Mouse (Mus musculus) embryonic facial prominence, embryonic 15.5 days (tissue): ENCODE measurements around the gene Mecom. TPM values are rescaled to one million over a fixed set of nuclear protein-coding genes. Genes with fewer than 3 reads are reported as not detected.

Experiments
- ATAC-seq: fragments of 200-750 bp; cut with Nextera tagmentation; 2 replicates; pipeline ENCODE4 v1.8.0; 2017; ENCODE audit warnings: low read depth, moderate TSS enrichment; ENCODE audit not compliant: insufficient number of reproducible peaks, low FRiP score, low TSS enrichment
- H3K27ac ChIP-seq: fragments of 300-500 bp; sonication (generic); replicated peaks from 2 replicates; pipeline ENCODE4 v1.5.1; 2015; ENCODE audit warnings: mild to moderate bottlenecking, inconsistent platforms
- H3K27me3 ChIP-seq: fragments of 300-500 bp; sonication (generic); 2 replicates; pipeline ENCODE4 v1.6.1; 2015; ENCODE audit warnings: inconsistent platforms
- H3K36me3 ChIP-seq: fragments of 300-500 bp; sonication (generic); 2 replicates; pipeline ENCODE4 v1.6.1; 2015; ENCODE audit warnings: mild to moderate bottlenecking, inconsistent platforms
- H3K4me1 ChIP-seq: fragments of 300-500 bp; sonication (generic); 2 replicates; pipeline ENCODE4 v1.6.1; 2015; ENCODE audit warnings: inconsistent platforms
- H3K4me2 ChIP-seq: fragments of 300-500 bp; sonication (generic); replicated peaks from 2 replicates; pipeline ENCODE4 v1.6.1; 2015; ENCODE audit warnings: mild to moderate bottlenecking, inconsistent platforms
- H3K4me3 ChIP-seq: fragments of 300-500 bp; sonication (generic); replicated peaks from 2 replicates; pipeline ENCODE4 v1.5.1; 2015; ENCODE audit warnings: mild to moderate bottlenecking, inconsistent platforms
- H3K9ac ChIP-seq: fragments of 300-500 bp; sonication (generic); 2 replicates; pipeline ENCODE4 v1.6.1; 2015; ENCODE audit warnings: inconsistent platforms
- H3K9me3 ChIP-seq: fragments of 300-500 bp; sonication (generic); replicated peaks from 2 replicates; pipeline ENCODE4 v1.6.1; 2016; ENCODE audit warnings: inconsistent platforms
- WGBS: fragments of 180-500 bp; shearing (Covaris S2); methylation state at CpG from one replicate; pipeline ENCODE4 v1.1.7; 2015; 5-methylcytosine and 5-hydroxymethylcytosine counted together
- polyA plus RNA-seq: library from polyadenylated mRNA; unstranded; fragments of >200 nt; fragmentation: Nextera tagmentation; extraction: Ambion mirVana; gene quantifications from 2 replicates; pipeline ENCODE4 v1.2.1, GENCODE M21; 2015

Gene Mecom
- polyA plus RNA-seq, 1 experiment from 2014 or later = 8.8 TPM

DNA sequence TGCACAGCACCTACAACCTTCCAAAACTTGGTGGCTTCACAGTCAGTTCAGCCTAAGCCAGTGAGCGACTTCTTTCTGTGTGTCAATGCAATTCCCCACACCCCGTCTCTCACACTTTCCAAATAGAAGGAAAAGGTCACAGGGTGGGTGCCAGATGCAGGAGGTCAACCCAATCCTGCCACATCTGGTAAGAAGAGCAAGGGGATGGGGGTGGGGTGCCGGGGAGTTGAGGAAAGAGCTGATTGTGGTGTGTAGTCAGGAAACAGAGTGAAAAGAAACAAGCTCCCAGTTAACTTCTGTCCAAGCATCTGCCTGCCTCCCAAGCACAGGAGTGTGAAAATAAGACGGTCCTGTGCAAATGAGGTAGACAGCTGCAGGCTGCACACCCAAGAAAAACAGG is 408.1 kb downstream of the Mecom start:
- H3K36me3 ChIP-seq = no peaks in the 10 kb centered on the region
- no peak for ATAC-seq
- no peaks in the 10 kb centered on the region for H3K9me3 ChIP-seq
- H3K4me2 ChIP-seq = no peak overlapping the region
- 0 out of 2 replicates have a peak, but pooled peaks cover 5% of the 10 kb centered on the region for H3K4me1 ChIP-seq
- no peak overlapping the region for H3K4me3 ChIP-seq
- 55% methylated on average over 4 of the region's 4 CpGs for WGBS
- H3K27me3 ChIP-seq = no peaks in the 10 kb centered on the region
- H3K27ac ChIP-seq = no peak overlapping the region
- no peak overlapping the region for H3K9ac ChIP-seq

DNA sequence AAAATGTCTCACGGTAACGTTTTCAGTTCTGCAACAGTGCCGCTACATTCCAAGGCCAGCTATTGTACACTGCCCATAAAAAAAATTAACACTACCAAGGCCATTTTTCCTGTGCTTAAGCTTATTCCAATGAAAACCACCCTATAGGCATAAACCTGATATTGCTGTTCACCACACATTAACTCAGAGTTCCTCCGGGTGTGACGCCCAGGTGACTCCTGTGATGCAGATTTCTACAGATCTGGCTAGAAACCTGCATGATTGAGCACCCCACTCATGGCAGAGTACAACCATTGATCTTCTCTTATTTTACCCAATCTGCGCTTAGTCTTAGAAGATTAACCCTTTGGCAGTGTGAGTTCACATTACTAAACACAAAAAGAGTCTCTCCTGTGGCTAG is 409.2 kb downstream of the Mecom start:
- Histone ChIP-seq H3K27ac (no peak overlapping the region), H3K4me3 (no peak overlapping the region), H3K36me3 (no peaks in the 10 kb centered on the region), H3K9me3 (no peaks in the 10 kb centered on the region), H3K9ac (no peak overlapping the region), H3K4me2 (no peak overlapping the region), H3K4me1 (no peaks in the 10 kb centered on the region), H3K27me3 (no peaks in the 10 kb centered on the region)
- no peak for ATAC-seq
- 82% methylated on average over 6 of the region's 6 CpGs for WGBS

DNA sequence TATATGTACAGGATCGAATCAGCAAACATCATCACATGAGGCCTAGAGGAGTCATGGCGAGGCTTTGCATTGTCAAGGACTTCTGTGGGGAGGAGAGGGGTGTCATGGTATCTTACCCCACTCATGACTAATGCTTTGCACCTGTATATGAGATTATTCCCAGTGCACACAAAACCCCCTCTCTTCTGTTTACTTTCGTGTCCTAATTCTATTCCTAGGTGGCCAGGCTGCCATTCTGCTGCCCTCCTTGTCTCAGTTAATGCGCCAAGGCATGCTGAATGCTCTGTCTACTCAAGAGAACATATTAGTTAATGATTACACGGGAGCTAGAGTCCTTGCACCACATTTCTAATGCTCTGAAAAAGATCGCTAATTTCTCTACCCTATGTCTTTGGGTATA is 412.0 kb downstream of the Mecom start:
- Histone ChIP-seq H3K9me3 (no peaks in the 10 kb centered on the region), H3K4me1 (no peaks in the 10 kb centered on the region), H3K27me3 (no peaks in the 10 kb centered on the region), H3K9ac (no peak overlapping the region), H3K4me3 (no peak overlapping the region), H3K36me3 (no peaks in the 10 kb centered on the region), H3K27ac (no peak overlapping the region), H3K4me2 (no peak overlapping the region)
- ATAC-seq = no peak
- WGBS = 80% methylated on average over 6 of the region's 6 CpGs

DNA sequence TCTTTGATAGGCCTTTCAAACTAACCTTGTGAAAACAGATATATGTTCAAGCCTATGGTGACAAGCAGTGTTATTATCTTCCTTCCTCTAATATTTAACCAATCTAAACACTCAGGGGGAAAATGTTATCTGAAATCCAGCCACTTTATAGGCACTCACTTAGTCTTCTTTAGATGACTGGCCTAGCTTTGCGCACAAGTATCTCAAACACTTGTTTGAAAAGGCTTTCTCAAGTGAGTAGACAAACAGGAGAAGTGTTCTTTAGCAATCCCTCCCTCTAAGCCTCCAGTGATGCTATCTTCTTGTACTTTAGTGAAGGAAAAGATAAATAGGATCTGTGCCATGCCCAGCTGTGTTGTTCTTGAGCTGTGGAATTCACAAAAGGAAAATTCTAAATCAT is 412.7 kb downstream of the Mecom start:
- Histone ChIP-seq H3K9ac (no peak overlapping the region), H3K27ac (no peak overlapping the region), H3K27me3 (no peaks in the 10 kb centered on the region), H3K4me1 (no peaks in the 10 kb centered on the region), H3K4me3 (no peak overlapping the region), H3K4me2 (no peak overlapping the region), H3K9me3 (no peaks in the 10 kb centered on the region), H3K36me3 (no peaks in the 10 kb centered on the region)
- no peak for ATAC-seq
- 92% methylated on average over 1 of the region's 1 CpGs for WGBS

DNA sequence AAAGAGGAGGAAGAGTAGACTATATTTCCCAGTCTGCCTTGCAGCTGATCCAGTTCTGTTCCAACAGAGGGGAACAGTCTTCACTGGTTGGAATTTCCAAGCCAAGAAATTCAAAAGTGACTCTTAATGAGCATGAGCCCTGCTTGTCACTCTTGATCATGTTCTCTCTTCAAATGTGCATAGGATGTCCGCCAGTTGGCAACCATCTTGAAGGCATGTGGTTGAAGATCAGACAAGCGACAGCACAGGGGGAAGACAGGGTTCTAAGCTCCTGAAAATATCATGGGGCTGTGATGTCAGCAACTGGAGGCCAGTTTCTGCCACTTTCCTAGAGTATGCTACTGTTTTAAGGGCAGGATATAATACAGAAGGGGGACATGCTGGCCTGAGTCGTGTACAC is 414.8 kb downstream of the Mecom start:
- no peak overlapping the region for H3K27ac ChIP-seq
- ATAC-seq = no peak
- H3K4me1 ChIP-seq = no peaks in the 10 kb centered on the region
- H3K9ac ChIP-seq = no peak overlapping the region
- WGBS = 69% methylated on average over 3 of the region's 3 CpGs
- H3K36me3 ChIP-seq = no peaks in the 10 kb centered on the region
- no peaks in the 10 kb centered on the region for H3K27me3 ChIP-seq
- H3K4me2 ChIP-seq = no peak overlapping the region
- no peak overlapping the region for H3K4me3 ChIP-seq
- no peaks in the 10 kb centered on the region for H3K9me3 ChIP-seq

DNA sequence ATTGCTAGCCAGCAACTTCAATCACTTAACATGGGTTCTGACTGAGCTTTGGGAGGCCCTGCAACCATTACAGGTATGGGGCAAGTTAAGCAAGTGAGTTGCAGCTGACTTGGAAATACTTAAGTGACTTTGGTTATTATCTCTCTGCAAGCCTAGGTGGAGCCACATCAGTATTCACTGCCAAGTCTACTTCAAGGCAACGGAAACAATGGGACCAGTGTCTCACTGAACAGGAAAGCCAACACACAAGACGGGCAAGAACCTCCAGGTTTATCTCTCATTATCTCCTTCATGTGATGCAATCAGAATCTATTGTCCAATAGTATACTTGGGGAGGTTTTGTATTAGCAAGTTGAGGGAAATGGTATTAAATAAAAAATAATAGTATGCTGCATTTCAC is 415.4 kb downstream of the Mecom start:
- H3K4me1 ChIP-seq = no peaks in the 10 kb centered on the region
- H3K9ac ChIP-seq = no peak overlapping the region
- no peaks in the 10 kb centered on the region for H3K36me3 ChIP-seq
- H3K27ac ChIP-seq = no peak overlapping the region
- no peaks in the 10 kb centered on the region for H3K27me3 ChIP-seq
- H3K4me2 ChIP-seq = no peak overlapping the region
- no peak for ATAC-seq
- H3K9me3 ChIP-seq = no peaks in the 10 kb centered on the region
- WGBS = 60% methylated on average over 2 of the region's 2 CpGs
- no peak overlapping the region for H3K4me3 ChIP-seq

DNA sequence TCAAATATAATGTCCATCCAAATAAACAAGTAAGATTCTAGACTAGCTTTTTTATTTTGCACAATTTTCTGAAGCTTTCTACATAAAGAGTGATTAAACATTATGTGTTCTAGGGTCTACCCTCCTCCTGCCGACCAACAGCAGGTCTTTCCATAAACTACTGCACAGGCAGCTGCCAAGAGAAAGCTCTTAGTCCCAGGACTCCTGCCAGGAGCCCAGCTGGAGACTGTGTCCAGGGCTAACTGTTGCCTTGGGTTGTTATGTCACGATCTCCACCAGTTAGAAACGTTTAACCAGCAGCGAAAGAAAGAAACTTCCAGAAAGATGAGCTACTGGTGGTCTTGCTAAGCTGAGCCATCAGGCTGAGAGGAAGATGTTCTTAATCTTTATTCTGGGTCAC is 417.3 kb downstream of the Mecom start:
- no peak overlapping the region for H3K4me2 ChIP-seq
- H3K4me1 ChIP-seq = no peaks in the 10 kb centered on the region
- 67% methylated on average over 4 of the region's 4 CpGs for WGBS
- no peaks in the 10 kb centered on the region for H3K9me3 ChIP-seq
- no peak for ATAC-seq
- no peak overlapping the region for H3K9ac ChIP-seq
- no peaks in the 10 kb centered on the region for H3K27me3 ChIP-seq
- no peak overlapping the region for H3K27ac ChIP-seq
- H3K36me3 ChIP-seq = no peaks in the 10 kb centered on the region
- no peak overlapping the region for H3K4me3 ChIP-seq

DNA sequence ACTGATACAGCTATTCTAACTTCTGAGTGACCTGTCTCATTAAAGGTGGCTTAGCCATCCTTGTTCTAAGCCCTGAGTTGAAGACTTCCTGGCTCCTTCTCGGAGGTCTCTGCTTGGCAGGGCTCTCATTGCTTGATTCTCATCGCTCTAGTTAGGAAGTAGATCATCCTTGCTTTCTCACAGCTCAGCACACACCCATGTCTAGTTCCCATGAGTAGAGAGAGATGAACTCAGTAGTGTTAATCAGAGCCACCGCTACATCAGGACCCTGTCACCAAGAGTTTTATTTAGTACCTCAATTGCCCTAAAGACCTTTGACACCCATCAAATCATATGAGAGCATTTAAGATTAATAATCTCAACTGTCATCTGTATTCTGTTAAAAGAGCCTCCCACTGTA is 425.2 kb downstream of the Mecom start:
- Histone ChIP-seq H3K36me3 (no peaks in the 10 kb centered on the region), H3K27me3 (no peaks in the 10 kb centered on the region), H3K9me3 (no peaks in the 10 kb centered on the region), H3K4me3 (no peak overlapping the region), H3K9ac (no peak overlapping the region), H3K27ac (no peak overlapping the region), H3K4me2 (no peak overlapping the region), H3K4me1 (no peaks in the 10 kb centered on the region)
- 89% methylated on average over 3 of the region's 3 CpGs for WGBS
- no peak for ATAC-seq

DNA sequence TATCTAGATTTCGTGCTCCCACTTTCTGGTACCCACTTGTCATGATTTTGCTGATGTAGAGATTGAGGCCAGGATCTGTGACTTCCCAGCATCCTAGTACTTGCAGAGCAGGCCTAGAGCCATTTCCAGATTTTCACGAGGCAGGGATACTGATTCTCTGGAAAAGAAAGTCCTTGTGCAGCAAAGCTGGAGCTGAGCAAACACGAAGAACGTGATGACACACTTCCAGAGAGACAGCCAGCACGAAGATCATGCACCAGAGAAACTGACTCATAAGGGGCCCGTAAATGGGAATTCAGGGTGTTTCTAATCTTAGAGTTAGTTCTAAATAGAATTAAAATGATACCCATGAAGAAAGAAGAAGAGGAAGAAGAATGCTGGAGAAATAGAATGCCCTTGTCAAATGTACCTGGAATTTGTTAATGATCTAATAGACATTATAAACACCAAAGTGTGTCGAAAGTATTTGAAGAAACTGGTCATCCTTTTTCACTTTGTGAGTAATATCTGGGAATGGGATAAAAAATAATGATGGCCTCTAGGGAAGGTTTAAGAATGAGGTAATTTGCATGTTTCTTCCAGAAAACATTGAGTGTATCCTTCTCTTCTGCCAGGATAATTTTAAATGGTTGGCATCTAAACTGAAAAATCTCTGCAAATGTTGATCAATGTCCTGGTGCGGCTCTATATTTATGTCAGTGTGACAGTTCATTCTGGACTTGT is 426.9 kb downstream of the Mecom start:
- WGBS = 71% methylated on average over 8 of the region's 8 CpGs

DNA sequence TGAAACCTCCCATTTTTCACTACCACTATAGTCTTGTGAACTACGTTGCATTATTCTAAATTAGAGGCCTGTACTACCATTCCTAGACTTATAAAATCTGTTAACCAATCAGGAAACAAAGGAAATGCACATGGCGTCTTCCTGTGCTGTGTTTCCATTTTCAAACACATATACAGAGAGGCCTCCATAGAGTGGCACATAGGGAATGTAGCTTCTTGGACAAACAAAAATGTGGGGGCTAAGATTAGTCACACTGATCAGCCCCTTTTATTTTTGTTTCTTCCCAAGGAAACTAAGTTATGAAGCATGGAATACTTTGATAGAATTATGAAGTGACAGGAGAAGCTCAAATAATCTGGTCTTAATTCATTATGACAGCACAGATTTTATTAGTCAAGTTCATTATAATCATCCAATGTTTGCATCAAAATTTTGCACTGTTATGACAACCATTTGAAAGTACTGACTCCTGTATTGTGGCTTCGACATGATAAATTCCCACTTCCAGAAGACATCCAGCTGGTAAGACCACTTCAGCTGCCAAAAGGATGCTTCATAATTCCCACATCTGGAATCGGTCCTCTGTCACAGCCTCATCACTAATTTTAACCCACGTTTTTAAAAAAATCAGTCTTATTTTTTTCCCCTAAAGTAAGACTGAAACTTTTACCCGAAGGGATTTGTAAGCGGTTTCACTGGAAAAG is 429.1 kb downstream of the Mecom start:
- Histone ChIP-seq H3K27ac (no peak overlapping the region), H3K4me3 (no peak overlapping the region), H3K27me3 (no peaks in the 10 kb centered on the region), H3K4me2 (no peak overlapping the region), H3K4me1 (0 out of 2 replicates have a peak, but pooled peaks cover 2% of the 10 kb centered on the region), H3K36me3 (no peaks in the 10 kb centered on the region), H3K9ac (no peak overlapping the region), H3K9me3 (no peaks in the 10 kb centered on the region)
- 50% methylated on average over 7 of the region's 7 CpGs for WGBS
- no peak for ATAC-seq

More for the DNA sequence above, 426.9 kb downstream of the Mecom start:
- H3K9ac ChIP-seq = no peak overlapping the region
- no peaks in the 10 kb centered on the region for H3K9me3 ChIP-seq
- 0 out of 2 replicates have a peak, but pooled peaks cover 2% of the 10 kb centered on the region for H3K4me1 ChIP-seq
- ATAC-seq = no peak
- H3K4me2 ChIP-seq = no peak overlapping the region
- no peak overlapping the region for H3K27ac ChIP-seq
- no peaks in the 10 kb centered on the region for H3K27me3 ChIP-seq
- H3K36me3 ChIP-seq = no peaks in the 10 kb centered on the region
- no peak overlapping the region for H3K4me3 ChIP-seq

DNA sequence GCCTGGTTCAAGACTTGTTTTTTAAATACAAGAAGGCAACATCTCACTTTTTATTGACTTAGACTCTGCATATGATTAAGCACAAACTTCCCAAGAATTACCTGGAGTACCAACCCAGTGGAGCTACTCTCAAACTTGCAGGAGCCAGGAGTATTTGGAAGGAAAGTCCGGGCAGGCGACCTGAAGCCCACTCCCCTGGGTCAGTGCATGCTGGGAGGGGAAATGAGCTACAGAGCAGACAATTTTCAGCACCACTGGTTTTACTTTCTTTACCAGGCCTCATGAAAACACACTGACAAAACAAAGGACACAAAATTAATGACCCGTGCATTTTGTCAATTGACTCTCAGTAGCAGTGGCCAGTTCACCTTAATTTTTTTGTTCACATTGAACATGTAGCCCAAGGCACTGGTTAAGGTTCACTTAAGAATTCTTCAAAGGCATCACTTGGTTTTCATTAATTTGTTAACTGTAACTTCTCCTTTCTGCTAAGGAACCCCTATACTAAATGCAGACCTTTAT is 434.5 kb downstream of the Mecom start:
- ATAC-seq = no peak
- H3K4me2 ChIP-seq = no peak overlapping the region
- 42% methylated on average over 3 of the region's 3 CpGs for WGBS
- H3K4me1 ChIP-seq = 0 out of 2 replicates have a peak, but pooled peaks cover 2% of the 10 kb centered on the region
- H3K4me3 ChIP-seq = no peak overlapping the region
- H3K27ac ChIP-seq = no peak overlapping the region
- H3K9ac ChIP-seq = no peak overlapping the region
- H3K9me3 ChIP-seq = no peaks in the 10 kb centered on the region
- H3K36me3 ChIP-seq = no peaks in the 10 kb centered on the region
- no peaks in the 10 kb centered on the region for H3K27me3 ChIP-seq
